Mouse (Mus musculus) spleen, adult 2 months (tissue): ENCODE data around the gene Fam198a.

ENCODE experiments used
- CTCF ChIP-seq: fragments of 200-500 bp; IDR thresholded peaks from 2 replicates; pipeline ENCODE4 v1.5.1; 2011; ENCODE audit warnings: mild to moderate bottlenecking, inconsistent platforms; ENCODE audit not compliant: insufficient read depth, insufficient read length, insufficient replicate concordance; ENCODE audit errors: extremely low read depth
- POLR2A ChIP-seq: fragments of 200-500 bp; IDR thresholded peaks from 2 replicates; pipeline ENCODE4 v1.6.1; 2011; ENCODE audit warnings: low read depth, low read length, inconsistent platforms

DNA sequence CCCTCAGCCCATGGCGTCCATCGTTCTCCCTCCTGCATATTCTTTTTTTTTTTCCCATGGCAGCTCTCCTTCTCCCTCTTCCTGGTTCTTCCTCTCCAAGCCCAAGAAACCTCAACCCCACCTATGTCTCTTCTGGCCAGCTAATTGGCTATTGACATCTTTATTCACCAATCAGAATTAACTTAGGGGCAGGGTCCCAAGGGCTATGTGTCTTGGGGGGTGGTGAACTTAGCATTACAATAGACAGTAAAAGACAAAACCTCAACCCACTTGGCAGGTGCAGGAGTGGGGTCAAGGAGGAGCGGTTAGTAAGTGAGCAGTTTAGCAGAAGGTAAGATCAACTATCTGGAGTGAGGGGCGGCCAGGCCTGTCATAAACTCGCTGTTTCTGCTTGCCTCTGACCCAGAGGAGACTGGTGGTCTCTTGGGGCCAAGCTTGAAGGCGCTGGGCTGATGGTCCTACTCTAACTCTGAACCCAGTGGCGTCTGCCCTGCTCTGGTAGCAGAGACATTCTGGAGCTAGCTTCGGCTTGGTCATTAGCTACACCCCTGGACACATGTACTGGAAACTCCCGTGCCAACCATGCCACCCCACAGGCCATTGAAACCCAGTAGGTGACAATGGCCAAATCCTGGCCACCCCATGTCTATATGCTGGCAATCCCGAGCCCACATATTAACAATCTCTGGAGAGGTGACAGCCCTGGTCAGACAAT lies 43.3 kb upstream of the Fam198a start:
- TF ChIP-seq CTCF (no peak), POLR2A (no peak)
